Mouse (Mus musculus) left cerebral cortex, postnatal 10 days (tissue): ENCODE data around the gene Foxp4. TPM values are rescaled to one million over a fixed set of nuclear protein-coding genes. Genes with fewer than 3 reads are reported as not detected.

Experiments used
- DNase-seq, 2 experiments: peaks; one replicate each; pipeline ENCODE4 v3.0.0; 2021 to 2022; ENCODE audit warnings: low spot score in 2 of 2, mixed read lengths in 1 of 2; ENCODE audit errors: extremely low spot score in 1 of 2
- intact Hi-C: fragments of 180-260 bp; cut with DNase I; formaldehyde crosslinking; loops from one replicate; pipeline ENCODE4 v1.15.1; 2025
- total RNA-seq, 2 experiments: library from RNA; stranded (reverse); gene quantifications; 2 replicates each; pipeline ENCODE4 v1.2.3; 2021

Gene Foxp4
- total RNA-seq, 2 experiments from 2014 or later = 52.3 to 53.9 TPM

DNA sequence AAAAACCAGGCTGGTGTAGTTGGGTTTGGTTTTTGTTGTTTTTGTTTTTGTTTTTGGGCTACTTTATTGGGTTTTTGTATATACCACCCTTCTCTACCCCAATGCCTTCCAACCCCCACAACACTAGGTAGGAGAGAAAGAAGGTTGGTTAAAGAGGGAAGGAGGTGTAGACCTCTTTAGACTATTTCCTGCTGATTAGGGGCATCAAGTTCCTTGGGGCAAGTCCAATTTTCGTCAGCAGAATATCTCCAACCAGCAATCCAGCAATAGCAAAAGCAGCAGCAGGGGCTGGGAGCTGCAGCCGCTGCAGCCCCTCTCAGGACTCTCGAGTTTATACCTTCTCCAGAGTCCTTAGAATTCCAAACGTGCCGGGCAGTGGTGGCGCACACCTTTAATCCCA is 14.4 kb upstream of the Foxp4 start:
- peak in 1 of 2 experiments; percentile 8 for DNase-seq
- intact Hi-C loops = no loop called here

DNA sequence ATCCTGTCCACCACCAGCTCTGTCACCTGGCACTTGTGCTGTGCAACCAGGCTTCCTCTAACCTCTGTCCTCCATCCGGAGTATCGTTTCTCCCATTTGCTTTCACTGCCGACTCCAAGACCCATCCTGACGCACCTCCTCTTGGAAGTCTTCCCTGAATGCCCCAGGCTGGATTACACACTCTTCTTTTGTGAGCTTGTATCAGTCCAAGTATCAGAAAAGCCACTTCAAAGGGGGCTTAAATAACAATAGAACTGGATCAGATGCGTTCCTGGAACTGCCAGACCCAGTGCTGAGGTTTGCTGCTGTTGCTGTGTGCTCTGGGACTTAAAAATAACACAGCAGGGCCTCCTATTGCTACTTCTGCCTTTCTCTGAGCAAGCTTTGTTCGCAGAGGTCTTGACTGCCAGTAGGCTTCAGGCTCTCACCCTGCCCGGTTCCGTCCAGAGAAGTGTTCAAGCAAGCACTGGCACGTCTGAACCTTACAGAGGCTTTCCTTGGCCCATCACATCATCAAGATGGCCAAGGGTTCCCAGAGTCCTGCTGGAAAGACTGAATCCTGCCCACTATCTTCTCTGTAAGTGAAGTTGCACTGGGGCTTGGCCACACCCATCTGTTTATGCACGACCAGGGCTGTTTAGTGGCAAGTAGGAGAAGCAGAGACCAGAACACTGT is 13.6 kb upstream of the Foxp4 start:
- peak in 1 of 2 experiments; percentile 10 for DNase-seq
- intact Hi-C loops = no loop called here

DNA sequence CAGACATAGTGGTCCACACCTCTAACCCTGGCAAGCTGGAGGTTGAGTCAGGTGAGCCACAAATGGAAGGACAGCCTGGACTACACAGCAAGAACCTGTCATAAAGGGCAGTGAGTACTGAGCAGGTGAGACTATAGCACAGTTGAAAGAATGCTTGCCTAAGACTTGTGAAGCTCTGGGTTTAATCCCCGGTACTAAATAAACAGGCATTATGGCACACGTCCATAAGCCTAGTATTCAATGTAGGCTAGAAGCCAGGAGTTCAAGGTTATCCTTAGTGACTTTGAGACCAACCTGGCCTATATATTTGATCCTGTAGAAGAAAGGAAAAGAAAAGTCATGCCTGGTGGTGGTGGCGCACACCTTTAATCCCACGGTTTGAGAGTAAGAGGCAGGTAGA is 12.1 kb upstream of the Foxp4 start:
- intact Hi-C loops = no loop called here
- no peak for DNase-seq

DNA sequence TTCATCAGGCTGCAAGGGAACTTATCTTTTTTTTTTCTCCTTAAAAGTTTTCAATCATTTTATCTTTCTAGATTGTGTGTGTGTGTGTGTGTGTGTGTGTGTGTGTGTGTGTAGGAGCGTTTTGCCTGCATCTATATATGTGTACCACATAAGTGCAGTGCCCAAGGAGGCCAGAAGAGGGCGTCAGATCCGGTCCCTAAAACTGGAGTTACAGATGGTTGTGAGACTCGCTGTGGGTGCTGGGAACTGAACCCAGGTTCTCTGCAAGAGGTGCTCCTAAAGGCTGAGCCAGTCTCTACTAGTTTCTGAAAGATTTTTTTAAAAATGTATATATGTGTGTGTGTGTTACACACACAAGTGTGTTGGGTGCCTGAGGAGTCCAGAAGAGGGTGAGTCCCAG is 5.0 kb upstream of the Foxp4 start:
- no peak for DNase-seq

GRCm38 (mm10) chr17:47925988-47926387 is 1.5 kb upstream of the Foxp4 start:
- intact Hi-C loops = no loop called here
- no peak for DNase-seq

More for the DNA sequence above, 5.0 kb upstream of the Foxp4 start:
- intact Hi-C loops = no loop called here

GRCm38 (mm10) chr17:47925340-47925926 is 988 bp upstream of the Foxp4 start:
- no peak for DNase-seq
- intact Hi-C loops = no loop called here

DNA sequence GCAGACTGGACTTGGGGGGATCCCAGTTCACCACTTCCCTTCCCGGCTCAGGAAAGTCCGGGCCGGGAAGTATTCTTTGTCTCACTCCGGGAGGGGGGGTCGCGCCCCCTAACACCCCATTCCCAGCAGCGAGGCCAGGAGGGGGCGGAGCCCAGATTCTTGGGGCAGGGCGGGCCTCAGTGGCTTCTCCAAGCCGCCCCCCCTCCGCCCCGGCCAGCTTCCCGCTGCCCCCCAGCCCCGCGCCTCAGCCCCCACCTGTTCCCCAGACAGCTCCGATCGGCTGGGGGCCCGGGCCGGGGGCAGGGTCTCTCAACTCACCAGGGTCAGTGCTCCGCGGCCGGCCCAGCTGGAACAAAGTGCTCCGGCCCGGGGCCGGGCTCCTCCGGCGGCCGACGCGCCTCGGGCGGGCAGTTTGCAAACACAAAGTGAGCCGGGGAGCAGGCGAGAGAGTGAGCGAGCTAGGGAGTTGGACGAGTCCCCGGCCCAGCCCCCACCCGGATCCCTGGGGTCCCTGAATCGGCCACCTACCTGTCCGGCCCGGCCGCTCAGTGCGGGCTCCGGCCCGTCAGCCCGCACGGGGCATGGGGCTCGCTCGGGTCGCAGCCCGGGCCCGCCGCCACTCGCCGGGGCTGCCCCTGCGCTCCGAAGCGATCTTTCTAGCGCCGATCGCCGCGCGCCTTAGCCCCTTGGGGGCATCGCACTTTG is 615 bp downstream of the Foxp4 start:
- peak in 1 of 2 experiments; percentile 73 for DNase-seq
- intact Hi-C loops = loop anchor here (5.0 kb wide), 2 partner anchors 118 to 173 kb away; no protein-coding TSS in a partner anchor

DNA sequence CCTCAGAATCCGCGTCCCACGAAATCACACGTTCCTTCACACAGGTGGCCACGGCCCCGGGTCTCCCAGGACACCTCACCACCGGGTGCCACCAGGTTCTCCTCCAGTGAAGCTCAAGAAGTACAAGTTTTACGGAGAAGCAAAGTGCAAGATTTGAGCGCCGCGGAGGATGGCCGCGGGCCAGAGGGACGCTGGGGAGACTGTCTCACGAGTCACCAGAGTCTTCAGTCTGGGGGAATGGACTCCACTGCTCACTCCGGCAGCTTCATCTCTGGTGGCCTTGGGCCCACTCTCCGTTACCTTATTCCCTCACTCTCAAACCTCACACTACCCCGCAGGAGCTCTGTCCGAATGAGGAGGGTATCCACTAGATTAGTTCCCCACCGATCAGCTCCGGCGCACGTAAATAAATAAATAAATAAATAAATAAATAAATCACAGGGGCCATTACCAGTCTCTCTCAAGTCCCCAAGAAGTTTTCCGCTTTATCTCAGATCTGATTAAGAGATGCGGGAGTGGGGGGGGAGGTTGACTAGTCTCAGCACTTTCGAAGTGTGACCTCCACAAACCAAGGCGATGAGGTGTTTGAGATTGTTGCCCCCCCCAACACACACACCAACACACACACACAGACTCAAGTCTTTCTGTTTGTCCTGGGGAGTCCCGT is 1.3 kb downstream of the Foxp4 start:
- intact Hi-C loops = loop anchor here (5.0 kb wide), 2 partner anchors 119 to 174 kb away; no protein-coding TSS in a partner anchor
- peak in 1 of 2 experiments; percentile 38 for DNase-seq

DNA sequence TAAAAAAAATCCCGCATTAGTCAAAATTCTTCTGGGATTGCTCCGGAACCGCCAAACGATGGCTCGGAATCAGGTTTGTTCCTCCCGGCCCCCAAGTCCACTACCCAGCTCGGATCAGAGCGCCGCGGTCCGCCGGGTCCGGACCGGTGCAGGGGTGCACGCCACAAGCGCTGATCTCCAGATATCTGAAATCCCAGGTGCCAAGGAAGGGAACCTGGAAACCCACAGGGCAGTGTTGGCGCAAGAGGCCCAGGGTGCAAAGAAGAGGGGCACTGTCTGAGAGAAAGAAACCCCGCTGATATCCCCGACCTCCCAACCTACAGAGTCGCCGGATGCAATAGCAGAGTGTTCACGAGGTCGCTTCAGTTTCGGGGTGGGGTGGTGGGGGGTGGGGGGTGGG is 1.9 kb downstream of the Foxp4 start:
- intact Hi-C loops = loop anchor here (5.0 kb wide), 2 partner anchors 120 to 175 kb away; no protein-coding TSS in a partner anchor
- DNase-seq = no peak

GRCm38 (mm10) chr17:47922116-47922515 is 2.3 kb downstream of the Foxp4 start:
- no peak for DNase-seq
- intact Hi-C loops = loop anchor here (5.0 kb wide), 2 partner anchors 120 to 175 kb away; no protein-coding TSS in a partner anchor

GRCm38 (mm10) chr17:47921136-47921665 is 3.2 kb downstream of the Foxp4 start:
- intact Hi-C loops = loop anchor here (5.0 kb wide), 2 partner anchors 121 to 176 kb away; no protein-coding TSS in a partner anchor
- no peak for DNase-seq

GRCm38 (mm10) chr17:47919826-47920225 is 4.6 kb downstream of the Foxp4 start:
- DNase-seq = no peak

DNA sequence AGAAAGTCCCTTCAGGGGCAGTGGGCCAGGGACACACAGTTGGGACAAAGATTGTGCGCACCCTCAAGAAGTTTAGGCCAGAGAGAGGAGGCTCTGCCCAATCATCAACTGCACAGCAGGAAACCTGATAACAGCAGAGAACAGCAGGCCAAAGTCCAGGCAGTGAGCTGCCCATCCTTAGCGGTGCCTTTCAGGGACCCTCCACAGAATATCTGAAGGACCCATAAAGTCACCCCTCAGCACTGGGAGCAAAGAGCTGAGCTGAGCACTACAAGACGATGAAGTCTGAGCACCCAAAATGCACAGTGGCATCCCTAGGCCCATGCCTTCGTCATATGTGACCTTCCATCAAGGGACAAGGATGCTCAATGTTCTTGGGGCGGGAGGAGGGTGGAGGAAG is 6.5 kb downstream of the Foxp4 start:
- intact Hi-C loops = no loop called here

More at GRCm38 (mm10) chr17:47919826-47920225, 4.6 kb downstream of the Foxp4 start:
- intact Hi-C loops = loop anchor here (5.0 kb wide), 2 partner anchors 122 to 177 kb away; no protein-coding TSS in a partner anchor

GRCm38 (mm10) chr17:47917212-47917611 is 7.2 kb downstream of the Foxp4 start:
- intact Hi-C loops = no loop called here
- no peak for DNase-seq

More for the DNA sequence above, 6.5 kb downstream of the Foxp4 start:
- DNase-seq = no peak

DNA sequence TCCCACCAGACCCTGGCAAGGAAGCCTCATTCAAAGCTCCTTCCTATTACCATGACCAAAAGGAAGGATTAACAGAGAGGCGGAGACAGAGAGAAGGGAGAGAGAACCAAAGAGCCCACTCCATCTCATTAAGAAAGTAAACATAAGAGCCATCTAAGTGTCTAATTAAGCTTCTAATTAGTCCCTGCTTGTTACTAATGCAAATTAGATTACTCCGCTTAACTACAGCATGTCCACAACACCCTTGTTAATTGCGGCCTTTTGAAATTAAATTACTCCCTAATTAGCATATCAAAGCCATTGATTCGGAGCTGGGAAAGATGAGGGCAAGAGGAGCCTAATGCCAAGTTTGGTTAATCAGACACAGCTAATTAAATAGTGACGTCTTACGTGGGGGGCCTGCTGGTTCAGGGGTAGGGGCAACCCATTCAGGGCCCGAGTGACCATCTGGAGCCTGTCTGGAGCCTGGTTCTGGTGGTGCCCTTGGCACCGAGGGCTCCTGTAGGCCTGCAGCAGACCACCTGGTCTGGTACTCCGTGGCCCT is 9.7 kb downstream of the Foxp4 start:
- no peak for DNase-seq
- intact Hi-C loops = no loop called here

GRCm38 (mm10) chr17:47909091-47910001 is 15.1 kb downstream of the Foxp4 start:
- peak in 1 of 2 experiments; percentile 66 for DNase-seq
- intact Hi-C loops = no loop called here

DNA sequence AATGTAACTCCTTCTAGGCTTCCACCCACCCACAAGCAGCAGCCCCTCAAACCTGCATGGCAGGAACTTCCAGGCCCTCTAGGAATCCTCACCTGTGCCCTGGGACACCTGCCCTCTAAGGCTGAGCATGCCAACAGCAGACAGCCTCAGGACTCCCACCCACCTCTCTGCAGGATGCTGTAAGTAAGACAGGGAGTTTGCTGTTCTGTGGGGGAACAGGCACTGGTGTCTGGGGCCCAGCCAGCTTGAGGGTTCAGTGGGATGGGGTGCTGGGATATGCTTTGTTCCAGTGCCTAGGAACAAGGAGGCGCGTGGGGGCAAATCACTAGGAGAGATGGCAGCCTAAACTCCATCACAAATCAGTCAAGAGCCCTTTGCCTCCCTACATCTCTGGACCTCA is 16.4 kb downstream of the Foxp4 start:
- intact Hi-C loops = no loop called here
- DNase-seq = no peak
